25 mouse cellular contexts compared by ENCODE assay signal in the genomic region with DNA sequence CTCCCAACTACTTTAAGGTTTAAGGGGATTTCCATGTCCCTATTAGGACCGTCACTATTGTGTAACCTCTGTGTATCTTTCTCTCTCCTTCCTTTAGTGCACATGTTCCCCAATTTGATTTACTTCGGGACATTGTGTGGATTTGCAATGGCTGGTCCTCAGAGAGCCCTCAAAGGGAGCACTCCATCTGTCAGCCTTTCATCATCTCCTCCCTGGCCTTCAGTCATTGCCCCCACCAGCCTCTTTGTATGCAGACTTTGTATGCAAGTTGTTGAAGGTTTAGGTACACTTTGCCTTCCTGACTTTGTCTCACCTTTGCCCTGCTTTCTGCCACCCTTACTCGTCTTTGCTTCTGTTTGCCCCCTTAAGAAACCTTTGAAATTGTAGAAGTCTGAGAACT. TPM values are rescaled to one million over a fixed set of nuclear protein-coding genes. Genes with fewer than 3 reads are reported as not detected.
DNase-seq lines count a peak whose midpoint lies in the region; ATAC-seq lines count a peak whose summit lies in the region.
"Had no signal": no experiment of that assay in that cellular context is flagged by ENCODE, and none has a peak within 500 bp of the region (broad histone marks: within the 10 kb centered on the region; RNA-seq: fewer than 3 reads in every experiment).

No protein-coding gene starts in this region.

- H3K9me3 ChIP-seq in hindbrain, embryonic 11.5 days (ENCODE audit: control insufficient read depth, low read length): no peaks in the 10 kb centered on the region
- no peaks in the 10 kb centered on the region for H3K9me3 ChIP-seq in hindbrain, embryonic 12.5 days (replicated peaks)
- H3K9me3 ChIP-seq in midbrain, embryonic 11.5 days (ENCODE audit: control insufficient read depth, low read length): no peaks in the 10 kb centered on the region
- H3K9me3 ChIP-seq in midbrain, embryonic 15.5 days: no peaks in the 10 kb centered on the region
- H3K9me3 ChIP-seq: embryonic facial prominence, embryonic 13.5 days; forebrain, embryonic 12.5 days; forebrain, embryonic 15.5 days; heart, embryonic 10.5 days; heart, embryonic 13.5 days; hindbrain, embryonic 15.5 days had no signal

- H3K27ac ChIP-seq in hindbrain, embryonic 11.5 days (ENCODE audit: low read depth, low read length): no peak overlapping the region
- no peak overlapping the region for H3K27ac ChIP-seq in hindbrain, embryonic 12.5 days
- no peak overlapping the region for H3K27ac ChIP-seq in midbrain, embryonic 11.5 days (ENCODE audit: low read depth, low read length)
- no peak overlapping the region for H3K27ac ChIP-seq in midbrain, embryonic 15.5 days
- H3K27ac ChIP-seq: embryonic facial prominence, embryonic 13.5 days; forebrain, embryonic 12.5 days; forebrain, embryonic 15.5 days; heart, adult 2 months; heart, embryonic 10.5 days; heart, embryonic 13.5 days; hindbrain, embryonic 15.5 days had no signal

- no peak overlapping the region for H3K4me3 ChIP-seq in hindbrain, embryonic 11.5 days (ENCODE audit: low read depth, low read length)
- no peak overlapping the region for H3K4me3 ChIP-seq in hindbrain, embryonic 12.5 days
- no peak overlapping the region for H3K4me3 ChIP-seq in midbrain, embryonic 11.5 days (ENCODE audit: low read depth, low read length)
- H3K4me3 ChIP-seq in midbrain, embryonic 15.5 days: no peak overlapping the region
- H3K4me3 ChIP-seq: embryonic facial prominence, embryonic 13.5 days; erythroblast, embryonic 14.5 days; forebrain, embryonic 12.5 days; forebrain, embryonic 15.5 days; heart, adult 2 months; heart, embryonic 10.5 days; heart, embryonic 13.5 days; hindbrain, embryonic 15.5 days had no signal

- no peaks in the 10 kb centered on the region for H3K36me3 ChIP-seq in hindbrain, embryonic 11.5 days (ENCODE audit: control insufficient read depth, insufficient read depth, low read length)
- H3K36me3 ChIP-seq in hindbrain, embryonic 12.5 days: no peaks in the 10 kb centered on the region
- H3K36me3 ChIP-seq in midbrain, embryonic 11.5 days (ENCODE audit: control insufficient read depth, insufficient read depth, low read length): no peaks in the 10 kb centered on the region
- H3K36me3 ChIP-seq in midbrain, embryonic 15.5 days (replicated peaks): no peaks in the 10 kb centered on the region
- H3K36me3 ChIP-seq: embryonic facial prominence, embryonic 13.5 days; forebrain, embryonic 12.5 days; forebrain, embryonic 15.5 days; heart, embryonic 10.5 days; heart, embryonic 13.5 days; hindbrain, embryonic 15.5 days had no signal

- no peak overlapping the region for H3K9ac ChIP-seq in hindbrain, embryonic 11.5 days (ENCODE audit: low read depth, low read length)
- no peak overlapping the region for H3K9ac ChIP-seq in hindbrain, embryonic 12.5 days
- no peak overlapping the region for H3K9ac ChIP-seq in midbrain, embryonic 11.5 days (ENCODE audit: low read length)
- H3K9ac ChIP-seq in midbrain, embryonic 15.5 days: no peak overlapping the region
- H3K9ac ChIP-seq: embryonic facial prominence, embryonic 13.5 days; forebrain, embryonic 12.5 days; forebrain, embryonic 15.5 days; heart, embryonic 13.5 days; hindbrain, embryonic 15.5 days had no signal

- no peaks in the 10 kb centered on the region for H3K27me3 ChIP-seq in hindbrain, embryonic 11.5 days (ENCODE audit: control insufficient read depth, insufficient read depth, low read length)
- no peaks in the 10 kb centered on the region for H3K27me3 ChIP-seq in hindbrain, embryonic 12.5 days
- H3K27me3 ChIP-seq in midbrain, embryonic 11.5 days (ENCODE audit: control insufficient read depth, insufficient read depth, low read length): no peaks in the 10 kb centered on the region
- H3K27me3 ChIP-seq in midbrain, embryonic 15.5 days (replicated peaks): no peaks in the 10 kb centered on the region
- H3K27me3 ChIP-seq: embryonic facial prominence, embryonic 13.5 days; forebrain, embryonic 12.5 days; forebrain, embryonic 15.5 days; heart, embryonic 13.5 days; hindbrain, embryonic 15.5 days had no signal

- 50% methylated on average over 3 of the region's 3 CpGs for WGBS in hindbrain, embryonic 11.5 days
- 38% methylated on average over 3 of the region's 3 CpGs for WGBS in hindbrain, embryonic 12.5 days
- 47% methylated on average over 3 of the region's 3 CpGs for WGBS in midbrain, embryonic 11.5 days
- WGBS in midbrain, embryonic 15.5 days: 33% methylated on average over 3 of the region's 3 CpGs

- no peak for DNase-seq in hindbrain, embryonic 11.5 days (ENCODE audit: low spot score)
- DNase-seq in midbrain, embryonic 11.5 days (ENCODE audit: low spot score, missing footprints): peak; percentile 41
- peak; percentile 57 for DNase-seq in retina, postnatal 1 day
- DNase-seq in retina, embryonic 14.5 days (ENCODE audit: low spot score): no peak
- DNase-seq: adrenal gland, adult 2 months; adrenal gland, postnatal 14 days; cerebellum, adult 11 months; cerebellum, adult 2 months; cerebellum, adult 9-11 months; cerebellum, postnatal 25 days; gastrocnemius, postnatal 25 days; heart, adult 2 months had no signal

- 0 out of 2 replicates have a peak, but pooled peaks have one; percentile 17 for ATAC-seq in hindbrain, embryonic 11.5 days (ENCODE audit: low FRiP score)
- ATAC-seq in hindbrain, embryonic 12.5 days (ENCODE audit: low FRiP score): no peak
- ATAC-seq in midbrain, embryonic 11.5 days (ENCODE audit: low FRiP score): 0 out of 2 replicates have a peak, but pooled peaks have one; percentile 41
- ATAC-seq in midbrain, embryonic 15.5 days (replicated peaks): no peak
- ATAC-seq: CD4-positive, CD25-positive, alpha-beta regulatory T cell, adult 4 months; forebrain, embryonic 15.5 days had no signal

- H3K4me2 ChIP-seq in hindbrain, embryonic 11.5 days (replicated peaks; ENCODE audit: low read depth, low read length): no peak overlapping the region
- no peak overlapping the region for H3K4me2 ChIP-seq in hindbrain, embryonic 12.5 days (replicated peaks)
- no peak overlapping the region for H3K4me2 ChIP-seq in midbrain, embryonic 11.5 days
- no peak overlapping the region for H3K4me2 ChIP-seq in midbrain, embryonic 15.5 days
- H3K4me2 ChIP-seq: embryonic facial prominence, embryonic 13.5 days; forebrain, embryonic 12.5 days; forebrain, embryonic 15.5 days; heart, embryonic 13.5 days; hindbrain, embryonic 15.5 days had no signal

- no peaks in the 10 kb centered on the region; the same call in 1 of the 2 replicates for H3K4me1 ChIP-seq in hindbrain, embryonic 11.5 days (replicated peaks; ENCODE audit: control insufficient read depth, insufficient read depth, low read length)
- H3K4me1 ChIP-seq in hindbrain, embryonic 12.5 days: 0 out of 2 replicates have a peak, but pooled peaks cover 4% of the 10 kb centered on the region
- H3K4me1 ChIP-seq in midbrain, embryonic 11.5 days (ENCODE audit: control insufficient read depth, insufficient read depth, low read length): peaks cover 2% of the 10 kb centered on the region; the same call in 1 of the 2 replicates
- no peaks in the 10 kb centered on the region for H3K4me1 ChIP-seq in midbrain, embryonic 15.5 days
- H3K4me1 ChIP-seq: embryonic facial prominence, embryonic 13.5 days; forebrain, embryonic 12.5 days; forebrain, embryonic 15.5 days; heart, embryonic 10.5 days; heart, embryonic 13.5 days; hindbrain, embryonic 15.5 days had no signal

RNA-seq across cellular contexts. Expression of a gene that starts 8.0 kb away (rescaled TPM):
- polyA plus RNA-seq in hindbrain, embryonic 11.5 days (2014; fragmentation: Nextera tagmentation; extraction: Ambion mirVana): 22.3 and 23.3 TPM in 2 replicates
- polyA plus RNA-seq in hindbrain, embryonic 12.5 days (2016; fragmentation: Nextera tagmentation; extraction: Ambion mirVana): 7.8 and 8.6 TPM in 2 replicates
- polyA plus RNA-seq in midbrain, embryonic 11.5 days (2014; fragmentation: Nextera tagmentation; extraction: Ambion mirVana): 26.0 and 27.5 TPM in 2 replicates
- 1.9 and 2.8 TPM in 2 replicates for polyA plus RNA-seq in midbrain, embryonic 15.5 days (2015; fragmentation: Nextera tagmentation; extraction: Ambion mirVana)
- polyA plus RNA-seq: adrenal gland, adult 2 months; C2C12; CD4-positive, CD25-positive, alpha-beta regulatory T cell, adult 4 months; erythroblast, embryonic 14.5 days; gonadal fat pad, adult 2 months; heart, adult 2 months; heart, embryonic 13.5 days; heart, embryonic 16.5 days had no signal

RNA-seq across cellular contexts. Expression of a gene that starts 34.7 kb away (rescaled TPM):
- 0.18 and 0.26 TPM in 2 replicates for polyA plus RNA-seq in hindbrain, embryonic 11.5 days (2014; fragmentation: Nextera tagmentation; extraction: Ambion mirVana)
- polyA plus RNA-seq in hindbrain, embryonic 12.5 days (2016; fragmentation: Nextera tagmentation; extraction: Ambion mirVana): 0.31 TPM in 1 of 2 replicates, not detected in the other
- polyA plus RNA-seq in midbrain, embryonic 11.5 days (2014; fragmentation: Nextera tagmentation; extraction: Ambion mirVana): 0.17 and 0.36 TPM in 2 replicates
- polyA plus RNA-seq in midbrain, embryonic 15.5 days (2015; fragmentation: Nextera tagmentation; extraction: Ambion mirVana): 0.18 TPM in 1 of 2 replicates, not detected in the other
- polyA plus RNA-seq: adrenal gland, adult 2 months; C2C12; forebrain, embryonic 12.5 days; forebrain, embryonic 15.5 days had no signal

Comparison
In these comparisons a context has a peak if more than half of its experiments do, and no peak if none do; other contexts are left out.
1. ATAC-seq: peak in hindbrain, embryonic 11.5 days (single experiment) and midbrain, embryonic 11.5 days (single experiment); none in hindbrain, embryonic 12.5 days (single experiment) and midbrain, embryonic 15.5 days (single experiment).
2. DNase-seq: peak in midbrain, embryonic 11.5 days (single experiment) and retina, postnatal 1 day (single experiment); none in hindbrain, embryonic 11.5 days (single experiment) and retina, embryonic 14.5 days (single experiment).